Mouse (Mus musculus) erythroblast, embryonic 14.5 days (primary cell): ENCODE data around the gene Abca14.

Source experiments
- GATA1 ChIP-seq: IDR thresholded peaks from 2 replicates; pipeline ENCODE4 v1.6.1; 2012; ENCODE audit warnings: low read length, inconsistent platforms, mixed read lengths
- TAL1 ChIP-seq: IDR thresholded peaks from 3 replicates; pipeline ENCODE4 v1.6.1; 2012; ENCODE audit warnings: low read length, inconsistent platforms, mixed read lengths

GRCm38 (mm10) chr7:120272110-120272509, 68.3 kb downstream of the Abca14 start:
- TF ChIP-seq GATA1, result no peak
- TF ChIP-seq TAL1, result no peak
